Mouse (Mus musculus): ENCODE measurements at regions not wholly inside any gene's neighbourhood (a gene's known extent, or its start where the extent isn't known, plus 50 kb on each side); places are given as distances from the start of the nearest gene placed in this dataset.

DNA sequence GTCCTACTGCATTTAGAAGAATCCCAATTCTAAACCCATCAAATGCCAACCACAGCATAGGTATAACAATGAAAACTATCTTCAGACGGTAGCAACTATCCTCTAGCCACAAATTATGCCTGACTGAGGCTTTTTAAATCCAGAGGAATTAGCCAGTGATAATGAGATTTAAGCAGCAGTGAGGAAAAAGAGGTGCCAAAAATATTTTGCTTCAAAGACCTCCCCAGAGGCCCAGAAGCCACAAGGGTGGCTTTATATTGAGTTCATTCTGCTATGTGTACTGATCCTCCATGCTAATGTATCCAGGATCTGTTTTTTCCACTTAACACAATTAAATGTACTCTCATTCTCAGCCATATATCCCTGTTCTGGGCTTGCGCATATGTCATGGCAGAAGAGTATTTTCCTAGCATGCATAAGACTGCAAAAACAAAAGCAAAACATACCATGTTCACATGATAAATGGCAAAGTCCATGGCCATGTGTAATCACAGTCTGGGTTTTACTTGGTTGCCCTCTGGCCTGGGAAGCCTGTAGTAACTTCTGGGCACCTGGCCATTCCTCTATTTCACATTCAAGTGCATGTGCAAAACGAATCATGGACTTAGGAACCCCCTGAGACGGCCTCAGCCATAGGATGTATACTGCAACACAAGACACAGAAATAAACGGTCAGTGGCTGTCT lies 113.6 kb upstream of the Tsc22d2 start:
- WGBS: 78% methylated on average over 5 of the region's 5 CpGs
- ATAC-seq (ENCODE audit: insufficient number of reproducible peaks, low FRiP score, low TSS enrichment, low read depth): no peak
- no peaks in the 10 kb centered on the region for H3K36me3 ChIP-seq (ENCODE audit: control insufficient read depth, insufficient read depth, low read length)

DNA sequence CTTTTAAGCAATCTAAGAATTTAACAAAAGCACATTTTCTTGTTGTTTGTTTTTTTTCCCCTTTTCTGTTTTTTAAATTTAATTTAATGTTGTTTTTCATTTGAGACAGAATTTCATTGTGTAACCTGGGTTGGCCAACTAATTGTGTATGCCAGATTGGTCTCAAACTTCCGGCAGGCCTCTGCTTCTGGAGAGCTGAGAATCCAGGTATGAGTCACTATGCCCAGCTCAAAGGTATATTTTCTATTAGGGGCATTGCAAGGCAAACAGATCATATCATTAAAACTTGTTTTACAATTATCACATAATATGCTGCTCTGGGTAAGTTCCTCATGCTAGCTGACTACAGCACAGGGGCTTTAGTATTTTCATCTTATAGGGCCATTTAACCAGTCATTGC lies 112.2 kb upstream of the Tsc22d2 start:
- Histone ChIP-seq H3K4me3 (ENCODE audit: low read depth, low read length) (no peak overlapping the region), H3K27me3 (ENCODE audit: control insufficient read depth, insufficient read depth, low read length) (no peaks in the 10 kb centered on the region), H3K4me2 (ENCODE audit: low read depth, severe bottlenecking) (no peak overlapping the region), H3K27ac (replicated peaks; ENCODE audit: low read depth, low read length) (no peak overlapping the region), H3K4me1 (ENCODE audit: control insufficient read depth, insufficient read depth, low read length) (0 out of 2 replicates have a peak, but pooled peaks cover 2% of the 10 kb centered on the region), H3K36me3 (ENCODE audit: control insufficient read depth, insufficient read depth, low read length) (no peaks in the 10 kb centered on the region), H3K9me3 (ENCODE audit: control insufficient read depth, low read length) (no peaks in the 10 kb centered on the region), H3K9ac (ENCODE audit: low read length) (no peak overlapping the region)
- DNase-seq (ENCODE audit: low spot score): no peak
- ATAC-seq (ENCODE audit: insufficient number of reproducible peaks, low FRiP score, low TSS enrichment, low read depth): no peak
- 87% methylated on average over 1 of the region's 1 CpGs for WGBS

More for the DNA sequence above, 113.6 kb upstream of the Tsc22d2 start:
- H3K4me3 ChIP-seq (ENCODE audit: low read depth, low read length): no peak overlapping the region
- no peak overlapping the region for H3K27ac ChIP-seq (replicated peaks; ENCODE audit: low read depth, low read length)
- H3K4me2 ChIP-seq (ENCODE audit: low read depth, severe bottlenecking): no peak overlapping the region
- DNase-seq (ENCODE audit: low spot score): no peak
- no peak overlapping the region for H3K9ac ChIP-seq (ENCODE audit: low read length)
- H3K4me1 ChIP-seq (ENCODE audit: control insufficient read depth, insufficient read depth, low read length): 0 out of 2 replicates have a peak, but pooled peaks cover 2% of the 10 kb centered on the region
- no peaks in the 10 kb centered on the region for H3K27me3 ChIP-seq (ENCODE audit: control insufficient read depth, insufficient read depth, low read length)
- H3K9me3 ChIP-seq (ENCODE audit: control insufficient read depth, low read length): no peaks in the 10 kb centered on the region

DNA sequence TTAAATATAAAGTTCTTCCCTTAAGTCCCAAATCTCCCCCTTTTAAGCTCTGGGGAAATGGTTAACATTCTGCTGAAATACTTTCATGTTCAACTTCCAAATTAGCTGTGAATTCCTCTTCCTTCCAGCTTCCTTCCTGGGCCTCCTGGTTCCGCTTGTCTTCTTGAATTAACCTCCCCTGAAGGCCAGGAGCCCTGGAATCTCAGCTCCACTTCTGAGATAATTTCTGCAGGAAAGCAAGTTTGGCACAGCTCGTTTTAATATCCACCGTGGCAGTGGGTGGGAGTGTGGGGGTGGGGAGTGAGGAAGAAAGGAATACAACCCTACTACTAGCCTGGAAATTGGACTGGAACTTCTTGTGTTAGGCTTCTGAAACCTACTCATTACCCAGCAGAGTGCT lies 110.8 kb upstream of the Tsc22d2 start:
- Histone ChIP-seq H3K9ac (ENCODE audit: low read length) (no peak overlapping the region), H3K9me3 (ENCODE audit: control insufficient read depth, low read length) (no peaks in the 10 kb centered on the region), H3K4me3 (ENCODE audit: low read depth, low read length) (no peak overlapping the region), H3K27me3 (ENCODE audit: control insufficient read depth, insufficient read depth, low read length) (no peaks in the 10 kb centered on the region), H3K36me3 (ENCODE audit: control insufficient read depth, insufficient read depth, low read length) (no peaks in the 10 kb centered on the region), H3K4me1 (ENCODE audit: control insufficient read depth, insufficient read depth, low read length) (0 out of 2 replicates have a peak, but pooled peaks cover 2% of the 10 kb centered on the region), H3K27ac (replicated peaks; ENCODE audit: low read depth, low read length) (no peak overlapping the region), H3K4me2 (ENCODE audit: low read depth, severe bottlenecking) (no peak overlapping the region)
- no peak for ATAC-seq (ENCODE audit: insufficient number of reproducible peaks, low FRiP score, low TSS enrichment, low read depth)
- no peak for DNase-seq (ENCODE audit: low spot score)
- WGBS: 29% methylated on average over 3 of the region's 3 CpGs

- Histone ChIP-seq H3K9ac (ENCODE audit: low read length) (no peak overlapping the region), H3K4me3 (ENCODE audit: low read depth, low read length) (no peak overlapping the region), H3K4me1 (ENCODE audit: control insufficient read depth, insufficient read depth, low read length) (no peaks in the 10 kb centered on the region), H3K4me2 (ENCODE audit: low read depth, severe bottlenecking) (no peak overlapping the region), H3K27ac (replicated peaks; ENCODE audit: low read depth, low read length) (no peak overlapping the region), H3K36me3 (ENCODE audit: control insufficient read depth, insufficient read depth, low read length) (no peaks in the 10 kb centered on the region), H3K27me3 (ENCODE audit: control insufficient read depth, insufficient read depth, low read length) (no peaks in the 10 kb centered on the region), H3K9me3 (ENCODE audit: control insufficient read depth, low read length) (no peaks in the 10 kb centered on the region)
- WGBS: 86% methylated on average over 8 of the region's 8 CpGs
- no peak for ATAC-seq (ENCODE audit: insufficient number of reproducible peaks, low FRiP score, low TSS enrichment, low read depth)
- no peak for DNase-seq (ENCODE audit: low spot score)
Observed at GRCm38 (mm10) chr3:58309601-58310000, 104.9 kb upstream of the Tsc22d2 start.

- WGBS: 84% methylated on average over 4 of the region's 4 CpGs
Observed at GRCm38 (mm10) chr3:58310390-58310789, 104.1 kb upstream of the Tsc22d2 start.

GRCm38 (mm10) chr3:58311104-58311685 lies 103.3 kb upstream of the Tsc22d2 start:
- H3K27ac ChIP-seq (replicated peaks; ENCODE audit: low read depth, low read length): no peak overlapping the region
- no peaks in the 10 kb centered on the region for H3K27me3 ChIP-seq (ENCODE audit: control insufficient read depth, insufficient read depth, low read length)
- no peaks in the 10 kb centered on the region for H3K36me3 ChIP-seq (ENCODE audit: control insufficient read depth, insufficient read depth, low read length)
- ATAC-seq (ENCODE audit: insufficient number of reproducible peaks, low FRiP score, low TSS enrichment, low read depth) (no peak), DNase-seq (ENCODE audit: low spot score) (no peak)
- H3K4me1 ChIP-seq (ENCODE audit: control insufficient read depth, insufficient read depth, low read length): no peaks in the 10 kb centered on the region
- H3K9me3 ChIP-seq (ENCODE audit: control insufficient read depth, low read length): no peaks in the 10 kb centered on the region
- WGBS: 86% methylated on average over 5 of the region's 5 CpGs
- H3K4me2 ChIP-seq (ENCODE audit: low read depth, severe bottlenecking): no peak overlapping the region
- no peak overlapping the region for H3K9ac ChIP-seq (ENCODE audit: low read length)
- no peak overlapping the region for H3K4me3 ChIP-seq (ENCODE audit: low read depth, low read length)

More at GRCm38 (mm10) chr3:58310390-58310789, 104.1 kb upstream of the Tsc22d2 start:
- no peak overlapping the region for H3K4me2 ChIP-seq (ENCODE audit: low read depth, severe bottlenecking)
- ATAC-seq (ENCODE audit: insufficient number of reproducible peaks, low FRiP score, low TSS enrichment, low read depth) (no peak), DNase-seq (ENCODE audit: low spot score) (no peak)
- H3K27ac ChIP-seq (replicated peaks; ENCODE audit: low read depth, low read length): no peak overlapping the region
- H3K4me1 ChIP-seq (ENCODE audit: control insufficient read depth, insufficient read depth, low read length): no peaks in the 10 kb centered on the region
- no peaks in the 10 kb centered on the region for H3K36me3 ChIP-seq (ENCODE audit: control insufficient read depth, insufficient read depth, low read length)
- no peaks in the 10 kb centered on the region for H3K9me3 ChIP-seq (ENCODE audit: control insufficient read depth, low read length)
- H3K4me3 ChIP-seq (ENCODE audit: low read depth, low read length): no peak overlapping the region
- H3K9ac ChIP-seq (ENCODE audit: low read length): no peak overlapping the region
- H3K27me3 ChIP-seq (ENCODE audit: control insufficient read depth, insufficient read depth, low read length): no peaks in the 10 kb centered on the region

DNA sequence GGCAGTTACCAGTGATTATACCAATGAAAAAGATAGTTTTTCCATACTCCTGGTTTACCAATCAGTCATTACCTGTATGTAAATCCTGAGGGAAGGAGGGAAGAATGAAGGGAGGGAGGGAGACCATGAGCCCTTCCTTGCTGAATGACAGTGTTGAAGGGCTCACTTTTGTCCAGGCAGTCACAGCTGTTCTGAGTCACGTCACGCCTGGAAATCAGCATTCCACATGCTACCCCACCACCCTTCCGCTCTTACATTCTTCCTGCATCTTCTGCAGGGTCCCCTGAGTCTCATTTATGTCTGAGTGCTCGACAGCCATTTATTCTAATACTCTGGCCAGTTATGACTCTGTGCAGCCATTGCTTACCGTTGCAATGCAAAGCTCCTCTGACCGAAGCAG lies 101.9 kb upstream of the Tsc22d2 start:
- no peak overlapping the region for H3K9ac ChIP-seq (ENCODE audit: low read length)
- H3K4me1 ChIP-seq (ENCODE audit: control insufficient read depth, insufficient read depth, low read length): no peaks in the 10 kb centered on the region
- no peaks in the 10 kb centered on the region for H3K9me3 ChIP-seq (ENCODE audit: control insufficient read depth, low read length)
- H3K4me2 ChIP-seq (ENCODE audit: low read depth, severe bottlenecking): no peak overlapping the region
- WGBS: 77% methylated on average over 6 of the region's 6 CpGs
- H3K27ac ChIP-seq (replicated peaks; ENCODE audit: low read depth, low read length): no peak overlapping the region
- H3K36me3 ChIP-seq (ENCODE audit: control insufficient read depth, insufficient read depth, low read length): no peaks in the 10 kb centered on the region
- H3K4me3 ChIP-seq (ENCODE audit: low read depth, low read length): no peak overlapping the region
- ATAC-seq (ENCODE audit: insufficient number of reproducible peaks, low FRiP score, low TSS enrichment, low read depth) (no peak), DNase-seq (ENCODE audit: low spot score) (no peak)
- no peaks in the 10 kb centered on the region for H3K27me3 ChIP-seq (ENCODE audit: control insufficient read depth, insufficient read depth, low read length)

DNA sequence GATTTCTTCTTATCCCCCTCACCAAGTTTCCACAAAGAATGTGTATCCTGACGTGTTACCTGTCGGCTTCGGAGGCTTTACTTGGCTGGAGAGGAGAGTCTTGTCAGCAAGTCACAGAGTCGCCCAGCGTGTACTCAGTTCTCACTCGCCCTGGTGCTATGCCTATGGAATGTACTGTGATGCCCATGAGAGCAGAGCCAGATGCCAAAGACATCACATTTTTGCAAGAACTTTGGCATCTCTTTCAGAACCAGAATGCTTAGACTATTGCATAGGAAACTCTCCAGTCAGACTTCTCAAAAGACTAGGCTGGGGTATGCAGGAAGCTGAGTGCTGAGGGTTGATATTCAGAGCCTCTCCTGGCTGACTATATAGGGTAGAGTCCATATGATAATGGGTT lies 99.3 kb upstream of the Tsc22d2 start:
- DNase-seq (ENCODE audit: low spot score) (no peak), ATAC-seq (ENCODE audit: insufficient number of reproducible peaks, low FRiP score, low TSS enrichment, low read depth) (no peak)
- Histone ChIP-seq H3K9me3 (ENCODE audit: control insufficient read depth, low read length) (no peaks in the 10 kb centered on the region), H3K27ac (replicated peaks; ENCODE audit: low read depth, low read length) (no peak overlapping the region), H3K36me3 (ENCODE audit: control insufficient read depth, insufficient read depth, low read length) (no peaks in the 10 kb centered on the region), H3K9ac (ENCODE audit: low read length) (no peak overlapping the region), H3K4me3 (ENCODE audit: low read depth, low read length) (no peak overlapping the region), H3K4me1 (ENCODE audit: control insufficient read depth, insufficient read depth, low read length) (no peaks in the 10 kb centered on the region), H3K4me2 (ENCODE audit: low read depth, severe bottlenecking) (no peak overlapping the region), H3K27me3 (ENCODE audit: control insufficient read depth, insufficient read depth, low read length) (no peaks in the 10 kb centered on the region)
- WGBS: 89% methylated on average over 6 of the region's 6 CpGs

Measured in limb, embryonic 11.5 days (tissue).